Mouse (Mus musculus): ENCODE data around the gene Rin3. TPM values are rescaled to one million over a fixed set of nuclear protein-coding genes. Genes with fewer than 3 reads are reported as not detected.

Gene Rin3
- total RNA-seq, 1 experiment from 2014 or later = 218 TPM

DNA sequence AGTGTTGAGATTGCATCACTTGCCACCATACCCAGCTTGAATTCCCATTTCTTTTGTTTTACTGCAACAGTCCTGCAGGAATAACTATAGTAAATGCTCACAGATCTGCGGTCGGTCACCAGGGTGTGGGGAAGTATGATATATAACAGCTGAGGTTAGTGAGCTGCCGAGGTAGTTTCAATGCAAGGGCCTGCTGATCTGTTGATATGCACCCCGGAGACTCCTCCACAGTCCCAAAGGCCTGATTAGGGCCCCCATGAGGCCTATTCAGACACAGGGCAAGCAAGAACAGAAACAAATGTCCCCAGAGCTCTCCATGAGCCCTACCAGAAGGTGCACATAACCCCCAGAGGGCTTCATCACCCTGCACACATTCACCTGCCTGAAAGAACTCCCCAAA is 147.4 kb downstream of the Rin3 start:
- no peak for ATAC-seq (ENCODE audit: extremely low read depth, insufficient number of reproducible peaks, low FRiP score, poor library complexity, severe bottlenecking)

DNA sequence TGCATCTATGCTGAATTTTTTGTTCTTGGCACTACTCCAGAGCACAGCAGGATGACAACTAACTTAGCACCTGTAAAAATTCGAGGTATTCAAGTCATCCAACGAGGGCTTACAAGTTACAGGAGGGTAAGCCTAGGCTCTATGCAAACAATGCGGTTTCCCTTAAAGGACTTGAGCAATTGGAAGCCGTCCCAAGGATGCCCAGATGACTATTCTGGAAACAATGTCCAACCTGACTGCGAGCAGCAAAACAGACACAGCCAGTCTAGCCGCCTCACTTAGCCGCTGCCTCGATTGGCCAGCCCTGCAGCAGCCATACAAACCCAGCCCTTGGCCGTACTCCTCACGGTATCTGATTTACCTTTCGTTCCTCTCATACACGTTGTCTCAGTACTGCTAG is 149.4 kb downstream of the Rin3 start:
- ATAC-seq (ENCODE audit: extremely low read depth, insufficient number of reproducible peaks, low FRiP score, poor library complexity, severe bottlenecking) = no peak

DNA sequence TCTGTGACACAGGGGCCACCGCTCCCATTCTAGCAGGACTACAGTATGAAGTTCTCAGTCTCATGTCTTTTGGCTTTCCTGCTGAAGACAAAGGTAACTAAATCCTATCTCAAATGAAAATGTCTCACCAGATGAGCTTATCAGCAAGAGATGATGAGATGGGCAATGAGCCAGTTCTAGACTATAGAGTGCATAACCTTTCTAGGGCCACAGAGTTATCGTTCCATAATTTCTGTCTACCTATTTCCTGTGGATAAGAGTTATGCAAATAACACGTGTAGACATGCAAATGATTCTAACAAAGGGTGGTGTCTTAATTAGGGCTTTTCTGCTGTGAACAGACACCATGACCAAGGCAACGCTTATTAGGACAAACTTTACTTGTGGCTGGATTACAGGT is 151.3 kb downstream of the Rin3 start:
- no peak for ATAC-seq (ENCODE audit: extremely low read depth, insufficient number of reproducible peaks, low FRiP score, poor library complexity, severe bottlenecking)

DNA sequence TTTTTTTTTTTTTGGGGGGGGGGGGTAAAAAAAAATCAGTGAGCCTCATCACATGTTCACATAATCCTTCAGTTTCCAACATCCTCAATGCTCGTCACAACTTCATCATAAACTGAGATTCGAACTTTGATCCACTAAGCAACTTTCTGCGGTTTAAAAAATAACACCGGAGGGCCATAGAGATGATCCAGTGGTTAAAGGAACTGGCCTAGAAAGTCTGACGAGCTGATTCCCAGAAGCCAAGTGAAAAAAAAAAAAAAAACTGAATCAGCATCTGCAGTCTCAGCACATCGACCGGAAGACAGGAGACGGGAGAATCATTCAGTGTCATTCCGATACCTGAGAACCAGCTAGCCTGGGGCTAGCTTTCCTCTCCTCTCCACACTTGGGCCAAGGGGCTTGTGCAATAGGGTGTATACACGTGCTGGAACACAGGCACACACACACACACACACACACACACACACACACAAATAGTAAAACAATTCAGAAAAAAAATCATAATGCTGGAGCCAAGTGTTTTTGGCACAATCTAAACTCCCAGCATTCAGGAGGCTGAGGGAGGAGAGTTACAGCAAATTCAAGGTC is 154.2 kb downstream of the Rin3 start:
- no peak for ATAC-seq (ENCODE audit: extremely low read depth, insufficient number of reproducible peaks, low FRiP score, poor library complexity, severe bottlenecking)

DNA sequence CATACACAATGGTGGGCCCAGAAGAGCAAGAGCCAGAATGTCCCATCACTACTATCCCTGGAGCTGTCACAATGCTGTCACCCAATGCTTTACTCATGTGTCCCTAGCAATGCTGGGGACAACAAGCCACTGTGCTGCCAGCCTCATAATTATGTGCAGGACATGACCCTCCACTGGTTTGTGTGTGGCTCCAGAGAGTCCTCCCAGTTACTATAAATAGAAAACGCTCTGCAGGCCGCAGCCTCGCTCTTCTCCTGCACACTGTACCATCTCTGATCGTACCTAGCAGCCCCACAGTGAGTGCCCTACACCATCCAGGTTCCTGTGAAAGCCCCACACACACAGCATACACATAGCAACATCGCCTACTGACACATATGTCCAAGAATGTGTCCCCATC is 155.1 kb downstream of the Rin3 start:
- ATAC-seq (ENCODE audit: extremely low read depth, insufficient number of reproducible peaks, low FRiP score, poor library complexity, severe bottlenecking) = no peak

DNA sequence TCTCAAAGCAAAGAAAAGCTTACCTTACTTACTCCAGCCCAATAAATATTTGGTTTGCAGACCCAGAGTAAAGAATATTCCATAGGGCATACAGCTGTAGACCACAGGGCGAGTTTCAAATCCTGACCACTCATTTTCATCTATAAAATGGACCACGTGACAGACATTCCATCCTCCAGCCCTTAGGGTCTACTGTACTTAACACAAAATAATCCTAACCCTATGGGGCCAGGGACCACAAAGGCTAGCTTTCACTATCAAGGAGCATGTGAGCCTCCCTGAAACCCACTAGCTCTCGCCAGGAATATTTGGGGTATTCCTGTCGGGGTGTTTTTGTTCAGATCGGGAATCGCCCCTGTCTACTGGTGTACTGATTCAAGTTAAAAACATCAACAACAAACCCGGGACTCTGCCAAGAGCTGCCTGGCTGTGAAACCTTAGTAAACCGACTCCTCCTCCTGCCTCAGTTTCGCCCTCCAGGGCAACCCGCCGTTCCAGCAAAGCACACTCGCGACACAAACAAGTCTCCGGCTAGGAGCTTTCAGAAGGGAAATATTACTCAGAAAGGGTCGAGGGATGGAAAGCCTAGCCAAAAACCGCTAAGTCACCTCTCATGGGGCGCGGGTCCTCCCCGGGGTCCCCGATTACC is 156.3 kb downstream of the Rin3 start:
- ATAC-seq (ENCODE audit: extremely low read depth, insufficient number of reproducible peaks, low FRiP score, poor library complexity, severe bottlenecking) = no peak

DNA sequence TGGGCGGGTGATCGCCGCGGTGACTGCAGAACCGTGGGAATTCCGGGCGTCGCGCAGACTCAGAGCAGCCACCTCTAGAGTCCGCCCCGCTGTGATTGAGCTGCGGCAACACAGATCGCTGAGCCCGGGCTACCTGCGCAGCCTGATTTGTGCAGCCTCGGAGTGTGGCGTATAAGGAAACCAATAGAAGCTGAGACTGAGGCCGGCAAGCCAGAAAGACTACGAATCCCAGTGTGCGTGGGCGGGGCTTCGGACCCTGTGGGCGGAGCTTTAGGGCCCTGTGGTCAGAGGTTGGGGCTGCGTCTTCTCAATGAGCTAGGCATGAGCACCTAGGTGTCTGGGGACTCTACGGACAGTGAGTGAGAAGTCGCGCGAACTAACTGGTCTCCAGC is 156.8 kb downstream of the Rin3 start, which contains the start of gene Lgmn:
TSS of gene Lgmn (minus strand) at position 182 of the 392 bp plus-strand sequence.
- ATAC-seq (ENCODE audit: extremely low read depth, insufficient number of reproducible peaks, low FRiP score, poor library complexity, severe bottlenecking) = peak; percentile 97

Other genes with a start within 250 kb of the Rin3 start
- gene Slc24a4, start 154.3 kb upstream of the Rin3 start, total RNA-seq (2017) = not detected in 2 replicates
- 62.6 and 64.1 TPM in 2 replicates for gene Lgmn, start 156.8 kb downstream of the Rin3 start, total RNA-seq (2017)
- gene Golga5, start 186.1 kb downstream of the Rin3 start, total RNA-seq (2017) = 86.0 and 93.7 TPM in 2 replicates

Measured in neutrophil, adult 5-6 weeks (primary cell).